Mouse (Mus musculus) kidney, adult 2 months (tissue): ENCODE results near the gene Gal3st3.

ENCODE experiments used
- CTCF ChIP-seq: fragments of 200-500 bp; conservative IDR thresholded peaks from 2 replicates; pipeline ENCODE4 v1.5.1; 2011; ENCODE audit warnings: low read depth, mild to moderate bottlenecking, control low read depth, low read length, moderate library complexity, mixed read lengths; ENCODE audit not compliant: insufficient read depth, insufficient read length
- POLR2A ChIP-seq: fragments of 200-500 bp; IDR thresholded peaks from one replicate; pipeline ENCODE4 v1.6.1; 2011; ENCODE audit warnings: low read depth, low read length, control low read depth

DNA sequence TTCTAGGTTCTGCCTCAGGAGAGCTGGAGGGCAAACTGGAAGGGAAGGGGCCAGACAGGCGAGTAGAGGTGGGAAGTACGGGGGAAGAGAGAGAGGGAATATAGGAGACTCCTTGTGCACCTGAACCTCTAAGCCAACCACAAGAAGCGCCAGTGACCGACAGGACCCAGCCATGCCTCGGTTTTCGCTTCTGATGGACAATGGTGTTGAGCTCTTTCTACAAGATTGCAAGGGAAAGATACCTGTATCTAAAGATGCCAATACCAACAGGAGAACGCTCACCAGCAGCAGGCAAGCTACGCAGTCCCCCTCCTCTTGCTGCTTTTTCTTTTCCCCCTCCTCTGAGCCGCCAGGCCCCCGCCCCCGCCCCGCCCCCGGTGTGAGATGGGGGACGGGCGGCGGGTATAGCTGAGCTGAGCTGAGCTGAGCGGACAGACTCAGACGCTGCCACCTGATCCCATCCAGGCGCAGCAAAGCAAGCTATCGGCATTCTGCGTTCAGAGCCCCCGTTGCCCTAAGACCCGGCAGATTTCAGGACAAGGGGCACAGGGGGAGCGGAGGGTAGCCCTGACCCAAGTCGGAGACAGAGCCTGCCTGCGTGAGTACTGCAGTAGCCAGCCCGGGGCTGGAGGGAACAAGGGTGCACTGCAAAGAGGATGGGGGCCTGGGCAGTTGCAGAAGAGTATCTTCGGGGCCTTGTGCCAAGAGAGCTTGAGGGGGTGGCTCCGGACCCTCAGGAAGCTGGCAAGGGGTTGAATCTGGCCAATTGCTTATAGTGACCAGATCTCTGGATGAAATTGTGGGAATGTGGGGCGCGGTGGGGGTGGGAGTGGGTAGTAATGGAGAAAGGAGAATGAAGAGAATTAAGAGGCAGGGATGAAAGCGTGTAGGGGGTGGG is at the start of gene Gal3st3:
- no peak for TF ChIP-seq POLR2A
- no peak for TF ChIP-seq CTCF
